Mouse (Mus musculus) gastrocnemius, adult 8-10 months (tissue): ENCODE data around the gene Wnt7b. TPM values are rescaled to one million over a fixed set of nuclear protein-coding genes. Genes with fewer than 3 reads are reported as not detected.

Source experiments
- DNase-seq, 2 experiments: peaks; one replicate each; pipeline ENCODE4 v3.0.0; 2022; ENCODE audit warnings: low spot score in 2 of 2
- total RNA-seq, 4 experiments: library from RNA; stranded (reverse); gene quantifications; 2 replicates each; pipeline ENCODE4 v1.2.4; 2022

Wnt7b gene
- total RNA-seq = under 1 TPM in 1 of 4 experiments, not detected in 3; 0.19 TPM

- DNase-seq = no peak
Observed at GRCm38 (mm10) chr15:85582356-85582910, at the start of gene Wnt7b. Gene Wnt7b, minus strand, starts transcription at chr15:85582473.

- DNase-seq = no peak
Observed at GRCm38 (mm10) chr15:85631591-85631990, 49.3 kb upstream of the Wnt7b start.

- no peak for DNase-seq
Observed at GRCm38 (mm10) chr15:85629924-85630545, 47.8 kb upstream of the Wnt7b start.

GRCm38 (mm10) chr15:85625666-85626279 lies 43.5 kb upstream of the Wnt7b start:
- DNase-seq = no peak

- DNase-seq = no peak
Observed at GRCm38 (mm10) chr15:85622213-85622612, 39.9 kb upstream of the Wnt7b start.

GRCm38 (mm10) chr15:85615537-85616100 lies 33.3 kb upstream of the Wnt7b start:
- DNase-seq = no peak

- DNase-seq = no peak
Observed at GRCm38 (mm10) chr15:85615075-85615474, 32.8 kb upstream of the Wnt7b start.

GRCm38 (mm10) chr15:85613358-85614266 lies 31.3 kb upstream of the Wnt7b start:
- no peak for DNase-seq

GRCm38 (mm10) chr15:85612660-85613357 lies 30.5 kb upstream of the Wnt7b start:
- no peak for DNase-seq

GRCm38 (mm10) chr15:85611701-85612520 lies 29.6 kb upstream of the Wnt7b start:
- DNase-seq = peak; percentile 64 to 74

GRCm38 (mm10) chr15:85610618-85611218 lies 28.4 kb upstream of the Wnt7b start:
- DNase-seq = peak; percentile 83 to 88

GRCm38 (mm10) chr15:85610120-85610519 lies 27.8 kb upstream of the Wnt7b start:
- DNase-seq = no peak

GRCm38 (mm10) chr15:85609266-85610004 lies 27.2 kb upstream of the Wnt7b start:
- no peak for DNase-seq

GRCm38 (mm10) chr15:85605962-85606610 lies 23.8 kb upstream of the Wnt7b start:
- no peak for DNase-seq

- no peak for DNase-seq
Observed at GRCm38 (mm10) chr15:85604938-85605337, 22.7 kb upstream of the Wnt7b start.

- DNase-seq = no peak
Observed at GRCm38 (mm10) chr15:85604507-85604906, 22.2 kb upstream of the Wnt7b start.

- DNase-seq = peak; percentile 39 to 55
Observed at GRCm38 (mm10) chr15:85603422-85603821, 21.1 kb upstream of the Wnt7b start.

- DNase-seq = no peak
Observed at GRCm38 (mm10) chr15:85602733-85603132, 20.5 kb upstream of the Wnt7b start.
